Mouse (Mus musculus) forebrain, embryonic 12.5 days (tissue): ENCODE measurements at regions not wholly inside any gene's neighbourhood (a gene's known extent, or its start where the extent isn't known, plus 50 kb on each side); places are given as distances from the start of the nearest gene placed in this dataset.

Experiments
- ATAC-seq: fragments of 200-750 bp; cut with Nextera tagmentation; 2 replicates; pipeline ENCODE4 v1.8.0; 2017; ENCODE audit warnings: moderate TSS enrichment; ENCODE audit not compliant: low FRiP score
- H3K27ac ChIP-seq: fragments of 300-500 bp; sonication (generic); 2 replicates; pipeline ENCODE4 v1.5.1; 2016; ENCODE audit warnings: mild to moderate bottlenecking
- H3K27me3 ChIP-seq: fragments of 300-500 bp; sonication (generic); 2 replicates; pipeline ENCODE4 v1.6.1; 2016; ENCODE audit warnings: mild to moderate bottlenecking
- H3K36me3 ChIP-seq: fragments of 300-500 bp; sonication (generic); replicated peaks from 2 replicates; pipeline ENCODE4 v1.6.1; 2016; ENCODE audit warnings: mild to moderate bottlenecking
- H3K4me1 ChIP-seq: fragments of 300-500 bp; sonication (generic); 2 replicates; pipeline ENCODE4 v1.6.1; 2016
- H3K4me2 ChIP-seq: fragments of 300-500 bp; sonication (generic); 2 replicates; pipeline ENCODE4 v1.6.1; 2016; ENCODE audit warnings: mild to moderate bottlenecking, moderate library complexity
- H3K4me3 ChIP-seq: fragments of 300-500 bp; sonication (generic); replicated peaks from 2 replicates; pipeline ENCODE4 v1.5.1; 2016; ENCODE audit warnings: mild to moderate bottlenecking
- H3K9ac ChIP-seq: fragments of 300-500 bp; sonication (generic); 2 replicates; pipeline ENCODE4 v1.6.1; 2016; ENCODE audit warnings: mild to moderate bottlenecking
- H3K9me3 ChIP-seq: fragments of 300-500 bp; sonication (generic); 2 replicates; pipeline ENCODE4 v1.6.1; 2016
- WGBS: fragments of 180-500 bp; shearing (Covaris S2); methylation state at CpG from one replicate; pipeline ENCODE4 v1.1.7; 2016; 5-methylcytosine and 5-hydroxymethylcytosine counted together

- no peak overlapping the region for H3K27ac ChIP-seq
- peak; percentile 48; the same call in 1 of the 2 replicates for ATAC-seq
- H3K9ac ChIP-seq, result no peak overlapping the region
- no peaks in the 10 kb centered on the region for H3K9me3 ChIP-seq
- WGBS, result 9% methylated on average over 2 of the region's 2 CpGs
- H3K27me3 ChIP-seq, result no peaks in the 10 kb centered on the region
- H3K4me3 ChIP-seq, result no peak overlapping the region
- no peaks in the 10 kb centered on the region for H3K36me3 ChIP-seq
- H3K4me2 ChIP-seq, result no peak overlapping the region
- peaks cover 6% of the 10 kb centered on the region; the same call in 1 of the 2 replicates for H3K4me1 ChIP-seq
Observed at GRCm38 (mm10) chr1:105423380-105423779, 66.9 kb upstream of the Rnf152 start.

DNA sequence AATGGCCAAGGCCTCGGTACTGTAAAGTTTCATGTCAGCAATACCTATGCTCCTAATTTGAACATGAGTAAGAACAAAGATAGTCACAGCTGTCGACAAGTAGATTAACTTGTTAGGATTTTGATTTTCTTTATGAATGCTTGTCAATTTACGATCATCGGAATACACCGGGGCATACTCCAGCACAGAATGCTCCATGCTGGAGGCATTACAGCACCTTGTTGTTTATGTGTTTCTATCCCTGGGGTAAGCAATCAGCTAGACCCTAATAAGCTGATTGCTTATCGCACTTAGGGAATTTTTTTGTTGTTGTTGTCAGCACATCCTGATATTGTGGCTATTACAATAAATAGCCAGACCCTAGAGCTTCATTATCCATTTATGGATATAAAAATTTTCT lies 66.4 kb upstream of the Rnf152 start:
- Histone ChIP-seq H3K9me3 (no peaks in the 10 kb centered on the region), H3K36me3 (no peaks in the 10 kb centered on the region), H3K27me3 (no peaks in the 10 kb centered on the region), H3K27ac (no peak overlapping the region), H3K4me2 (no peak overlapping the region), H3K9ac (no peak overlapping the region), H3K4me1 (peaks cover 6% of the 10 kb centered on the region; the same call in 1 of the 2 replicates), H3K4me3 (no peak overlapping the region)
- WGBS, result 89% methylated on average over 6 of the region's 6 CpGs
- ATAC-seq, result no peak

DNA sequence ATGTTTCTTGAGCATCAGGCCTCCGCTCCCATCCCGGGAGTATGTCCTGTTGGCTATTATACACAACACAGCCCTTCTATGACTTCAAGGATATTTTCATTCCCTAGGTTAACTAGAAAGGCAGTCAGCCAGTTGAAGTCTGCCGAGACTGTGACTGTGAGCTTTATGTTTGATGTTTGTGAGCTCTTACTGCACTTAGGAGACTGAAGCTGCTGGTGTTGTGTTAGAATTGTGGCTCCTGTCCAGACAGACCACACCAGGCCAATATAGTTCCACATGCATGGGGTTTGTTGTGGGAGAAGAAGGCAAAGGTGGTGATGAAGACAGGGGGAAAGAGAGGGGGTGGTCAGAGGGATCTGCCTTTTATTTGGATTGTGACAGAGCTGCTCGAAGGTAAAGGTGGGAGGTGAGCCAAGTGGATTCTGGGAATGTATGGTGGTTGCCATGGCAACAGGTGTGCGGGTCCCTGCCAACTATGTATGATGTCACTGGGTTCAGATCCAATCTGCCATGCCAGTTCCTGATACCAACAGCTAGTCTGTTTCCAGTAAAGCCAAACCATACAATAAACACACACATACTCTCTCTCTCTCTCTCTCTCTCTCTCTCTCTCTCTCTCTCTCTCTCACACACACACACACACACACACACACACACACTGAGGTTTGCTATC lies 64.0 kb upstream of the Rnf152 start:
- H3K36me3 ChIP-seq, result no peaks in the 10 kb centered on the region
- WGBS, result 79% methylated on average over 5 of the region's 5 CpGs
- H3K27me3 ChIP-seq, result no peaks in the 10 kb centered on the region
- no peak overlapping the region for H3K4me2 ChIP-seq
- H3K9me3 ChIP-seq, result no peaks in the 10 kb centered on the region
- H3K4me1 ChIP-seq, result no peaks in the 10 kb centered on the region
- H3K9ac ChIP-seq, result no peak overlapping the region
- H3K27ac ChIP-seq, result no peak overlapping the region
- H3K4me3 ChIP-seq, result no peak overlapping the region
- no peak for ATAC-seq
